Mouse (Mus musculus): ENCODE measurements around the gene Bsg. TPM values are rescaled to one million over a fixed set of nuclear protein-coding genes. Genes with fewer than 3 reads are reported as not detected.

The Bsg gene
- polyA plus RNA-seq, 1 experiment from 2014 or later: 630 TPM

DNA sequence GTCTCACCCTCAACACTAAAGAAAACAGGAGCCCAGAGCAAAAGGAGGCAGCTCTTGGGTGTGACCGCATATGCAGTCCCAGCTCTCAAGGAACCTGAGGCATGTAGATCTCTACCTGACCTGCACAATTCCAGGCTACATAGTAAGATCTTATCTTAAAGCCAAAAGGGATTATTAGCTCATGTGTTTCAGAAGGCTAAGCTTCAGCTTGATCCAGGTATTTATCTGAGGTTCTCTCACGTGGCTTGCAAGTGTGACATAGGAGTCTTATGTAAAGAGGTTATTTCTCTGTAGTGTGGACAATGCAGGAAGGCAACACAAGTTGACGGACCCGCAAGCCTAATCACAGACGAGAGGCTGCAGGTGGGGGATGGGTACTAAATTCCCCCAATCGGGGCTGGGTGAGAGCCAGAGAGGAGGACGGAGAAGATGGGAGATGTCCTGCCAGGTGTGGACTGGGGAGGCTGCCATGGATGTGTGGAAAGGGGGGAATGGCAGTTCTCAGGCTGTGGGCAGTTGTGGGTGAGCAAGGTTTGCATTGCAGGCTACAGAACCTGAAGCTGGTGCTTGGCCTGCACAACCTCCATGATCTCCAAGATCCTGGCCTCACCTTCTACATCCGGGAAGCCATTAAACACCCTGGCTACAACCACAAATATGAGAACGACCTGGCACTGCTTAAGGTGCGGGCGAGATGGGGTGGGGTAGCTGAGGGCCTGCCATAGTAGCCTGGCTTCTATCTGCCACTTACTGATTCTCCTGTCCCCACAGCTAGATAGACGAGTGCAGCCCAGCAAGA, 10.5 kb upstream of the Bsg start:
- Histone ChIP-seq H3K27ac (replicated peaks; ENCODE audit: low read depth, low read length) (no peak overlapping the region), H3K27me3 (ENCODE audit: control insufficient read depth, insufficient read depth, low read length) (no peaks in the 10 kb centered on the region), H3K4me3 (ENCODE audit: low read depth, low read length) (no peak overlapping the region), H3K9me3 (replicated peaks; ENCODE audit: control insufficient read depth, low read length) (no peaks in the 10 kb centered on the region), H3K36me3 (replicated peaks; ENCODE audit: control insufficient read depth, insufficient read depth, low read depth, low read length) (peaks cover 5% of the 10 kb centered on the region), H3K9ac (replicated peaks; ENCODE audit: low read length) (no peak overlapping the region), H3K4me1 (ENCODE audit: control insufficient read depth, insufficient read depth, low read length) (peaks cover 3% of the 10 kb centered on the region; the same call in 1 of the 2 replicates), H3K4me2 (ENCODE audit: low read depth, low read length) (no peak overlapping the region)
- DNase-seq (ENCODE audit: low spot score): no peak
- no peak; the same call in 1 of the 2 replicates for ATAC-seq (replicated peaks; ENCODE audit: insufficient number of reproducible peaks, low FRiP score, low TSS enrichment, low read depth)
- WGBS: 75% methylated on average over 12 of the region's 12 CpGs

DNA sequence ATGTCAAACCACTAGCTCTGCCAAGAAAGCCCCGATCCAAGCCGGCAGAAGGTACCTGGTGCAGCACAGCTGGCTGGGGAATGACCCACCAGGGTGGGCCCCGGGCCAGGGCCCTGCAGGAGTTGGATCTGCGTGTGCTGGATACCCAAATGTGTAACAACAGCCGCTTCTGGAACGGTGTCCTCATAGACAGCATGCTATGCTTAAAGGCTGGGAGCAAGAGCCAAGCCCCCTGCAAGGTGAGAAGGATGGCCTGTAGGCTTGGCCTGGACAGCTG, 10.0 kb upstream of the Bsg start:
- Histone ChIP-seq H3K4me3 (ENCODE audit: low read depth, low read length) (no peak overlapping the region), H3K36me3 (replicated peaks; ENCODE audit: control insufficient read depth, insufficient read depth, low read depth, low read length) (no peaks in the 10 kb centered on the region), H3K27me3 (ENCODE audit: control insufficient read depth, insufficient read depth, low read length) (no peaks in the 10 kb centered on the region), H3K4me1 (ENCODE audit: control insufficient read depth, insufficient read depth, low read length) (peaks cover 3% of the 10 kb centered on the region; the same call in 1 of the 2 replicates), H3K9ac (replicated peaks; ENCODE audit: low read length) (peak overlapping the region; percentile 4; the same call in 1 of the 2 replicates), H3K4me2 (ENCODE audit: low read depth, low read length) (no peak overlapping the region), H3K27ac (replicated peaks; ENCODE audit: low read depth, low read length) (no peak overlapping the region), H3K9me3 (replicated peaks; ENCODE audit: control insufficient read depth, low read length) (no peaks in the 10 kb centered on the region)
- 80% methylated on average over 6 of the region's 6 CpGs for WGBS
- no peak for DNase-seq (ENCODE audit: low spot score)
- no peak; the same call in 1 of the 2 replicates for ATAC-seq (replicated peaks; ENCODE audit: insufficient number of reproducible peaks, low FRiP score, low TSS enrichment, low read depth)

DNA sequence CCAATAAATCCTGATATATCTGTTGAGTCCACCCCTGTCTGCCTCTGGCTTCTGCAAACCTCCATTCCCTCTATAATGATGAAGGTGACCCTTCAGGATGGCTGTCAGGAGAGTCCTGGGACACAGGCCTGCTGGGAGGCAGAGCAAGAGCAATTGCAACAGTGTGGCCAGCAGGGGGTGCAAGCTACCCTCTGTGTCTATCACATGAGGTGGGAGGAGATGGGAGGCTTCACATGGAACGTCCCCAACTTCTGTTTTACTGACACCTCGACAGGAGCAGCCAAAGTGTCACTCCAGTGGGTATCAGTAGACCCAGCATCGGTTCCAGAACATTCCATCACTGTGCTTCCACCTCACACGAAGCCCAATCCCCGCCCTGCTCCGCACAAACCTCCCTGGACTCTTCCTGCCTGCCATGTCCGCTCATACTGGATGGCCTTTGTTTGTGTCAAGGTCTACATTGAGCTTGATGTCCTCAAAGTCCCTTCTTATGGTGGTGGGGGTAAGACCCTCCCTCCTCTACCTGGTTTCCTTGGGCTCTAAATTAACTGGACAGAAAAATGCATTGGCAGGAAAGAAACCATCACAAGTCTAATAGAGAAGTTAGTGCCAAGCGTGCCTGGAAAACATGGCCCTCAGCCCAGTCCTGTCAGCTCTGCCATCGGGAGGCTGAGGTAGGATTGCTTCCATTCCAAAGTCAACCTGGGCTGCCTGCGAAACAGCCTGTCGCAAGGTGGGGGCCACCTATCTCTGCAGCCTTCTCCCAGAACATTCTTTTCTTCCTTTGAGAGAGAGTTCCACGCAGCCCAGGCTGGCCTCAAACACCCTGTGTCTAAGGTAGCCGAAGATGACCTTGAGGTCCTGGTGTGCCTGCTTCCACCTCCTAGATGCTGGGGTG, 8.8 kb upstream of the Bsg start:
- ATAC-seq (replicated peaks; ENCODE audit: insufficient number of reproducible peaks, low FRiP score, low TSS enrichment, low read depth) (0 out of 2 replicates have a peak, but pooled peaks have one; percentile 27), DNase-seq (ENCODE audit: low spot score) (peak; percentile 76)
- H3K27me3 ChIP-seq (ENCODE audit: control insufficient read depth, insufficient read depth, low read length): no peaks in the 10 kb centered on the region
- WGBS: 59% methylated on average over 13 of the region's 13 CpGs
- no peak overlapping the region for H3K4me3 ChIP-seq (ENCODE audit: low read depth, low read length)
- no peaks in the 10 kb centered on the region for H3K36me3 ChIP-seq (replicated peaks; ENCODE audit: control insufficient read depth, insufficient read depth, low read depth, low read length)
- H3K4me2 ChIP-seq (ENCODE audit: low read depth, low read length): 0 out of 2 replicates have a peak overlapping the region, but pooled peaks have one; percentile 10
- no peak overlapping the region for H3K9ac ChIP-seq (replicated peaks; ENCODE audit: low read length)
- H3K9me3 ChIP-seq (replicated peaks; ENCODE audit: control insufficient read depth, low read length): no peaks in the 10 kb centered on the region
- H3K27ac ChIP-seq (replicated peaks; ENCODE audit: low read depth, low read length): no peak overlapping the region
- peaks cover 3% of the 10 kb centered on the region; the same call in 1 of the 2 replicates for H3K4me1 ChIP-seq (ENCODE audit: control insufficient read depth, insufficient read depth, low read length)

DNA sequence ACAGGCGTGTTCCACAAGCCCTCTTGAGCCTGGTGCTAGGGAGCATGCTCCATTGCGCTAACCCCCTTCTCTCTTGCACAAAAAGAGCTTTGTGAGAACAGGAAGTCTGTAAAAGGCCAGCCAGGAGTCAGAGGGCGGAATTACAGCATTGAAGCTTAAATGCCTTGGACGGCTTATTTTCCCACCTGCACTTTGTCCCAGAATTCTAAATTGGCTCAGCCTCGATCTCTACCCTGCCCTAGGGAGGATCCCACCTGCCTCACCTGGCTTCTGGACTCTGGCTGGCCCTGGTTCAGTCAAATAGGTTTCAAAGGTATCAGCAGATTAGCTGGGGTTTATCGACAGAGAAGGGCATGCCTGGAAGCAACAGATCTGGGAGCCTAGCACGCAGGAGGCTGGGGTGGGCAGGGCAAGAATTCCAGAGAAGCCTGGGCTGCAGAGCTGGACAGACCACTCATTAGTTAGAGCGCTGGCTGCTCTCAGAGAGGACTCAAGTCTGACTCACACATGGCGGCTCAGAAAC, 8.1 kb upstream of the Bsg start:
- DNase-seq (ENCODE audit: low spot score) (no peak), ATAC-seq (replicated peaks; ENCODE audit: insufficient number of reproducible peaks, low FRiP score, low TSS enrichment, low read depth) (no peak)
- Histone ChIP-seq H3K4me2 (ENCODE audit: low read depth, low read length) (0 out of 2 replicates have a peak overlapping the region, but pooled peaks have one; percentile 10), H3K36me3 (replicated peaks; ENCODE audit: control insufficient read depth, insufficient read depth, low read depth, low read length) (no peaks in the 10 kb centered on the region), H3K9me3 (replicated peaks; ENCODE audit: control insufficient read depth, low read length) (no peaks in the 10 kb centered on the region), H3K9ac (replicated peaks; ENCODE audit: low read length) (no peak overlapping the region), H3K4me3 (ENCODE audit: low read depth, low read length) (no peak overlapping the region), H3K27ac (replicated peaks; ENCODE audit: low read depth, low read length) (0 out of 2 replicates have a peak overlapping the region, but pooled peaks have one; percentile 13), H3K27me3 (ENCODE audit: control insufficient read depth, insufficient read depth, low read length) (no peaks in the 10 kb centered on the region), H3K4me1 (ENCODE audit: control insufficient read depth, insufficient read depth, low read length) (peaks cover 3% of the 10 kb centered on the region)
- 27% methylated on average over 9 of the region's 9 CpGs for WGBS

DNA sequence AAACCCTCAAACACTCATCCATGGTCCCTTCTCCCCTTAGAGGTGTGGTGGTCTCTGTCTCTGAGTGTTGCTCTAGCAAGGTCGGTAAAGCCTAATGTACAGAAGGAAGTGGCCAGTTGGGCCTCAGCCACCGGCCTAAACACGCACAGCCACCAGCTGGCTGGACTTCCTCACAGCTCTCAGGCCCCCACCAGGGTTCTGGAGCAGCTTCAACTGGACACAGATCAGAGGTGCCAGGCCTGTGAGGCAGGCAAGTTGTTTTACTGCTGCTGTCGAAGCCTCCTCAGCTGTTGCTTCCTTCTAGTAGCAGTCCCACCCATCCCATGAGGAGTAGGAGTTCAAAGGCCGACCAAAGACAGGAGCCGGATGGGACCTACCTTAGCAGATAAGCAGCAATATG, 6.4 kb upstream of the Bsg start:
- H3K27ac ChIP-seq (replicated peaks; ENCODE audit: low read depth, low read length): no peak overlapping the region
- no peaks in the 10 kb centered on the region for H3K9me3 ChIP-seq (replicated peaks; ENCODE audit: control insufficient read depth, low read length)
- peaks cover 3% of the 10 kb centered on the region for H3K4me1 ChIP-seq (ENCODE audit: control insufficient read depth, insufficient read depth, low read length)
- H3K4me2 ChIP-seq (ENCODE audit: low read depth, low read length): no peak overlapping the region
- WGBS: 84% methylated on average over 6 of the region's 6 CpGs
- H3K36me3 ChIP-seq (replicated peaks; ENCODE audit: control insufficient read depth, insufficient read depth, low read depth, low read length): no peaks in the 10 kb centered on the region
- no peak overlapping the region for H3K9ac ChIP-seq (replicated peaks; ENCODE audit: low read length)
- H3K27me3 ChIP-seq (ENCODE audit: control insufficient read depth, insufficient read depth, low read length): no peaks in the 10 kb centered on the region
- no peak for DNase-seq (ENCODE audit: low spot score)
- no peak overlapping the region for H3K4me3 ChIP-seq (ENCODE audit: low read depth, low read length)
- ATAC-seq (replicated peaks; ENCODE audit: insufficient number of reproducible peaks, low FRiP score, low TSS enrichment, low read depth): no peak

DNA sequence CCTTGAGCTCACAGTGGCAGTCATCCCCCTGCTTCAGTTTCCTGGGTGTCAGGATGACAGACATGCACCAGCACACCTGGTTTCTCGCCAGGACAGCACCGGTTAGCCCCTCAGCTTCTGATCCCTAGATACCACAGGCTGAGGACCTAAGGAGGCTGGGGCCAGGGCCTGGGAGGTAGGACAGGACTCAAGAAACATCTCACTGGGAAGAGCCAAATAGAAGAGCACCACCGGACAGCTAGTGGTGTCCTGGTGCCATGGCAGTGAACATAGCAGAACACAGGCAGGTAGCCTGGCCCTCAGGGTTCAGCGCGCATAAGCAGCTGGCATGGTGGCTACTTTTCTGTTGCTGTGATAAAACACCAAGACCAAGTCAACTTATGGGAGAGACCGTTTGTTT, 5.8 kb upstream of the Bsg start:
- WGBS: 90% methylated on average over 6 of the region's 6 CpGs
- ATAC-seq (replicated peaks; ENCODE audit: insufficient number of reproducible peaks, low FRiP score, low TSS enrichment, low read depth): no peak
- no peaks in the 10 kb centered on the region for H3K36me3 ChIP-seq (replicated peaks; ENCODE audit: control insufficient read depth, insufficient read depth, low read depth, low read length)
- H3K9me3 ChIP-seq (replicated peaks; ENCODE audit: control insufficient read depth, low read length): no peaks in the 10 kb centered on the region
- H3K27ac ChIP-seq (replicated peaks; ENCODE audit: low read depth, low read length): no peak overlapping the region
- peaks cover 3% of the 10 kb centered on the region for H3K4me1 ChIP-seq (ENCODE audit: control insufficient read depth, insufficient read depth, low read length)
- no peak overlapping the region for H3K9ac ChIP-seq (replicated peaks; ENCODE audit: low read length)
- H3K27me3 ChIP-seq (ENCODE audit: control insufficient read depth, insufficient read depth, low read length): no peaks in the 10 kb centered on the region
- no peak overlapping the region for H3K4me2 ChIP-seq (ENCODE audit: low read depth, low read length)
- H3K4me3 ChIP-seq (ENCODE audit: low read depth, low read length): no peak overlapping the region
- no peak for DNase-seq (ENCODE audit: low spot score)

DNA sequence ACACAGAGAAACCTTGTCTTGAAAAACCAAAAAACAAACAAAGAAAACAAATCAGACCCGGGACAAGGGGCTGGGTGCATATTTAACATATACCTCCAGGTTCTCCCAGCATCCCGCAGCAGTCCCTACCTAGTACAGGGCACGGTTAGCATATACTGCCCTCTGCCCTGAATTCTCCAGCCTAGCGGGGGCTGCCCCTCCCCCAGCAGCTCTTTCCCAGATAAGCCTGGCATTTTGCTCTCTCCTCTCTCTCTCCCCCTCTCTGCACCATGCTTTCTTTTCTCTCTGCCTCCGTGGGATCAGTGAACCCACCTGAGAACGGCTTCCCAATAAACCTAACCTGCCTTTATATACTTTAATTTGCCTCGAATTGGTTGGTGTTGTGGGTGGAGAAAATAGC, 3.6 kb upstream of the Bsg start:
- ATAC-seq (replicated peaks; ENCODE audit: insufficient number of reproducible peaks, low FRiP score, low TSS enrichment, low read depth) (no peak), DNase-seq (ENCODE audit: low spot score) (no peak)
- Histone ChIP-seq H3K4me2 (ENCODE audit: low read depth, low read length) (no peak overlapping the region), H3K27ac (replicated peaks; ENCODE audit: low read depth, low read length) (no peak overlapping the region), H3K27me3 (ENCODE audit: control insufficient read depth, insufficient read depth, low read length) (no peaks in the 10 kb centered on the region), H3K9me3 (replicated peaks; ENCODE audit: control insufficient read depth, low read length) (no peaks in the 10 kb centered on the region), H3K36me3 (replicated peaks; ENCODE audit: control insufficient read depth, insufficient read depth, low read depth, low read length) (no peaks in the 10 kb centered on the region), H3K4me1 (ENCODE audit: control insufficient read depth, insufficient read depth, low read length) (peaks cover 8% of the 10 kb centered on the region), H3K4me3 (ENCODE audit: low read depth, low read length) (no peak overlapping the region), H3K9ac (replicated peaks; ENCODE audit: low read length) (0 out of 2 replicates have a peak overlapping the region, but pooled peaks have one; percentile 32)
- 44% methylated on average over 7 of the region's 7 CpGs for WGBS
